Mouse (Mus musculus) heart, adult 8-10 months (tissue): Measurements from ENCODE around the gene Mpst. TPM values are rescaled to one million over a fixed set of nuclear protein-coding genes. Genes with fewer than 3 reads are reported as not detected.

Experiments
- total RNA-seq, 4 experiments: library from RNA; stranded (reverse); gene quantifications; 2 replicates each; pipeline ENCODE4 v1.2.4; 2022

The Mpst gene
- total RNA-seq, 4 experiments from 2014 or later, result 42.1 to 52.4 (median 44.2) TPM

Other genes starting within 250 kb of the Mpst start
- 10 to 100 TPM; 10.5 to 14.1 (median 10.9) TPM for gene Ift27, start 232.3 kb upstream of the Mpst start, total RNA-seq
- gene Pvalb, start 200.0 kb upstream of the Mpst start, total RNA-seq, result 1 to 10 TPM; 3.6 to 5.9 (median 4.5) TPM
- 1 to 10 TPM; 1.2 to 4.5 (median 1.6) TPM for gene Ncf4, start 161.6 kb upstream of the Mpst start, total RNA-seq
- gene Csf2rb2, start 100.7 kb upstream of the Mpst start, total RNA-seq, result 1 to 10 TPM in 1 of 4 experiments, under 1 TPM in 3; 0.30 to 1.5 (median 0.69) TPM
- gene Csf2rb, start 80.7 kb upstream of the Mpst start, total RNA-seq, result 1 to 10 TPM; 1.2 to 5.3 (median 1.3) TPM
- gene Tex33, start 10.5 kb upstream of the Mpst start, total RNA-seq, result not detected
- 10 to 100 TPM; 20.3 to 25.0 (median 21.6) TPM for gene Tst, start 509 bp upstream of the Mpst start, total RNA-seq
- gene Kctd17, start 22.1 kb downstream of the Mpst start, total RNA-seq, result 10 to 100 TPM; 17.9 to 26.9 (median 20.2) TPM
- gene Tmprss6, start 62.2 kb downstream of the Mpst start, total RNA-seq, result not detected
- gene Il2rb, start 88.9 kb downstream of the Mpst start, total RNA-seq, result under 1 TPM; 0.13 to 0.57 (median 0.34) TPM
- 10 to 100 TPM in 1 of 4 experiments, 1 to 10 TPM in 3; 8.2 to 12.6 (median 9.5) TPM for gene C1qtnf6, start 125.0 kb downstream of the Mpst start, total RNA-seq
- gene Sstr3, start 138.3 kb downstream of the Mpst start, total RNA-seq, result not detected
- gene Rac2, start 166.4 kb downstream of the Mpst start, total RNA-seq, result 1 to 10 TPM; 1.2 to 7.6 (median 2.7) TPM
- gene Cyth4, start 190.6 kb downstream of the Mpst start, total RNA-seq, result 1 to 10 TPM; 4.2 to 8.7 (median 5.3) TPM